Mouse (Mus musculus): Measurements from ENCODE around the gene Cyth3.

- no peak for TF ChIP-seq CTCF (IDR thresholded peaks at IDR 0.05; ENCODE audit: control insufficient read depth, insufficient read depth, insufficient read length)
- TF ChIP-seq MAX (IDR thresholded peaks at IDR 0.05) = no peak
- no peak for TF ChIP-seq MYOD1 (IDR thresholded peaks at IDR 0.05; ENCODE audit: control insufficient read depth, insufficient read length, low read depth)
- no peak for TF ChIP-seq USF1 (IDR thresholded peaks at IDR 0.05; ENCODE audit: low read depth)
- no peak for TF ChIP-seq MYOG (IDR thresholded peaks at IDR 0.05; ENCODE audit: control insufficient read depth, extremely low read depth, insufficient read length)
- TF ChIP-seq FOSL1 (IDR thresholded peaks at IDR 0.05; ENCODE audit: insufficient read depth, low read length, poor library complexity, severe bottlenecking) = no peak
Observed at GRCm38 (mm10) chr5:143705659-143705982, 83.4 kb downstream of the Cyth3 start.
